Mouse (Mus musculus): ENCODE measurements around the gene Mki67. TPM values are rescaled to one million over a fixed set of nuclear protein-coding genes. Genes with fewer than 3 reads are reported as not detected.
A peak's percentile ranks its signal among the peaks of the same experiment; 100 is the strongest.

The Mki67 gene
- 88.6 and 132 TPM in 2 replicates for total RNA-seq (2012; rRNA removed)
- polyA plus RNA-seq (2012; ENCODE audit: insufficient read depth in 1 of 2, insufficient read length in 2 of 2, low read depth in 1 of 2, low replicate concordance in 2 of 2, missing spikeins in 1 of 2), result 100 to 1,000 TPM; 271 to 401 TPM

GRCm38 (mm10) chr7:135715642-135716444, at the start of gene Mki67:
Gene Mki67 (minus strand): TSS chr7:135716361.
- Histone ChIP-seq H3K79me2 (ENCODE audit: control insufficient read depth, insufficient read depth, low read length, poor library complexity) (peaks cover 47% of the 10 kb centered on the region), H3K27me3 (ENCODE audit: control insufficient read depth in 1 of 2, insufficient read depth in 2 of 2, low read length in 2 of 2) (no peaks in the 10 kb centered on the region), H3K27ac (ENCODE audit: control insufficient read depth, low read depth, low read length) (peak within 1 kb of the TSS; percentile 92), H3K4me3 (ENCODE audit: control insufficient read depth in 1 of 2, insufficient read depth in 1 of 2, low read depth in 2 of 2, low read length in 2 of 2) (peak within 1 kb of the TSS; percentile 87 to 92), H3K9me3 (replicated peaks; ENCODE audit: insufficient read depth, low read length) (no peaks in the 10 kb centered on the region), H3K36me3 (ENCODE audit: control insufficient read depth in 1 of 2, insufficient read depth in 2 of 2, low read length in 2 of 2) (peaks cover 16 to 28% of the 10 kb centered on the region in 2 experiments), H3K4me1 (ENCODE audit: control insufficient read depth in 1 of 2, insufficient read depth in 2 of 2, low read length in 2 of 2) (peaks cover 8 to 12% of the 10 kb centered on the region in 2 experiments), H3K9ac (ENCODE audit: control insufficient read depth, low read depth, low read length, poor library complexity, severe bottlenecking) (peak within 1 kb of the TSS; percentile 99)
- TF ChIP-seq NELFE (IDR thresholded peaks at IDR 0.05; ENCODE audit: low read depth, low read length) (peak; percentile 5; the same call in 1 of the 2 replicates), SIN3A (IDR thresholded peaks at IDR 0.05; ENCODE audit: low read length) (peak; percentile 21; the same call in 1 of the 2 replicates), USF1 (IDR thresholded peaks at IDR 0.05; ENCODE audit: low read depth, low read length) (no peak), MXI1 (IDR thresholded peaks at IDR 0.05; ENCODE audit: low read depth, low read length) (peak; percentile 43), ZMIZ1 (IDR thresholded peaks at IDR 0.05; ENCODE audit: low read depth, low read length) (0 out of 2 replicates have a peak, but pooled peaks have one; percentile 15), CHD1 (IDR thresholded peaks at IDR 0.05; ENCODE audit: low read depth, low read length) (no peak; the same call in 1 of the 2 replicates), TCF12 (IDR thresholded peaks at IDR 0.05; ENCODE audit: low read depth, low read length) (0 out of 2 replicates have a peak, but pooled peaks have one; percentile 3), POLR2A (IDR thresholded peaks at IDR 0.05; ENCODE audit: control insufficient read depth in 1 of 2, insufficient read depth in 1 of 2, low read depth in 1 of 2, low read length in 2 of 2, poor library complexity in 1 of 2) (peak in 1 of 2 experiments; percentile 62; a peak in 2 of 4 replicates)
- peak; percentile 75 for DNase-seq (ENCODE audit: low read depth, low spot score)

GRCm38 (mm10) chr7:135763311-135763710, 47.1 kb upstream of the Mki67 start:
- no peaks in the 10 kb centered on the region for H3K36me3 ChIP-seq (ENCODE audit: control insufficient read depth in 1 of 2, insufficient read depth in 2 of 2, low read length in 2 of 2)
- TF ChIP-seq MXI1 (IDR thresholded peaks at IDR 0.05; ENCODE audit: low read depth, low read length), result no peak
- TF ChIP-seq RCOR1 (IDR thresholded peaks at IDR 0.05; ENCODE audit: low read depth, low read length), result no peak
- TF ChIP-seq NRF1 (IDR thresholded peaks at IDR 0.05; ENCODE audit: insufficient read depth, low read depth, low read length, poor library complexity, severe bottlenecking), result no peak
- no peak for TF ChIP-seq GABPA (IDR thresholded peaks at IDR 0.05; ENCODE audit: low read depth, low read length)
- no peak overlapping the region for H3K9ac ChIP-seq (ENCODE audit: control insufficient read depth, low read depth, low read length, poor library complexity, severe bottlenecking)
- H3K9me3 ChIP-seq (replicated peaks; ENCODE audit: insufficient read depth, low read length), result no peaks in the 10 kb centered on the region
- H3K4me1 ChIP-seq (ENCODE audit: control insufficient read depth in 1 of 2, insufficient read depth in 2 of 2, low read length in 2 of 2), result no peaks in the 10 kb centered on the region
- no peak overlapping the region for H3K4me3 ChIP-seq (ENCODE audit: control insufficient read depth in 1 of 2, insufficient read depth in 1 of 2, low read depth in 2 of 2, low read length in 2 of 2)
- no peaks in the 10 kb centered on the region for H3K79me2 ChIP-seq (ENCODE audit: control insufficient read depth, insufficient read depth, low read length, poor library complexity)
- peaks cover 2 to 5% of the 10 kb centered on the region in 2 experiments; a peak in 3 of 4 replicates for H3K27me3 ChIP-seq (ENCODE audit: control insufficient read depth in 1 of 2, insufficient read depth in 2 of 2, low read length in 2 of 2)
- no peak overlapping the region for H3K27ac ChIP-seq (ENCODE audit: control insufficient read depth, low read depth, low read length)
- no peak for DNase-seq (ENCODE audit: low read depth, low spot score)

All from MEL (cell line).